Mouse (Mus musculus): ENCODE measurements at regions not wholly inside any gene's neighbourhood (a gene's known extent, or its start where the extent isn't known, plus 50 kb on each side); places are given as distances from the start of the nearest gene placed in this dataset.

- TF ChIP-seq CTCF (IDR thresholded peaks at IDR 0.05; ENCODE audit: borderline replicate concordance, insufficient read depth, low read depth, low read length) (no peak), POLR2A (IDR thresholded peaks at IDR 0.05; ENCODE audit: borderline replicate concordance, insufficient read depth, low read length) (no peak)
Measured at GRCm38 (mm10) chr14:102291361-102291760, 561.6 kb downstream of the Lmo7 start.

Measured in cerebellum, adult 2 months (tissue).